Mouse (Mus musculus) heart, postnatal 0 days (tissue): ENCODE data around the gene Eng. TPM values are rescaled to one million over a fixed set of nuclear protein-coding genes. Genes with fewer than 3 reads are reported as not detected.

Experiments used
- ATAC-seq: fragments of 200-750 bp; cut with Nextera tagmentation; 2 replicates; pipeline ENCODE4 v1.8.0; 2017; ENCODE audit warnings: low read depth, moderate number of reproducible peaks, moderate library complexity; ENCODE audit not compliant: insufficient read depth
- DNase-seq: peaks from one replicate; pipeline ENCODE4 v3.0.0-alpha.2; 2016; ENCODE audit warnings: low spot score
- H3K27ac ChIP-seq: fragments of 300-500 bp; sonication (generic); 2 replicates; pipeline ENCODE4 v1.5.1; 2014; ENCODE audit warnings: low read depth, mild to moderate bottlenecking
- H3K27me3 ChIP-seq: fragments of 300-500 bp; sonication (generic); 2 replicates; pipeline ENCODE4 v1.6.1; 2014; ENCODE audit warnings: low read length, mixed read lengths; ENCODE audit not compliant: control insufficient read depth, insufficient read depth
- H3K36me3 ChIP-seq: fragments of 300-500 bp; sonication (generic); replicated peaks from 2 replicates; pipeline ENCODE4 v1.6.1; 2014; ENCODE audit warnings: low read length, mixed read lengths; ENCODE audit not compliant: control insufficient read depth, insufficient read depth
- H3K4me1 ChIP-seq: fragments of 300-500 bp; sonication (generic); 2 replicates; pipeline ENCODE4 v1.6.1; 2014; ENCODE audit warnings: antibody characterized with exemption; ENCODE audit not compliant: control insufficient read depth, insufficient read depth
- H3K4me2 ChIP-seq: fragments of 300-500 bp; sonication (generic); 2 replicates; pipeline ENCODE4 v1.6.1; 2014; ENCODE audit warnings: low read depth, mild to moderate bottlenecking, low read length, moderate library complexity
- H3K4me3 ChIP-seq: fragments of 300-500 bp; sonication (generic); 2 replicates; pipeline ENCODE4 v1.5.1; 2014; ENCODE audit warnings: low read depth, low read length
- H3K9ac ChIP-seq: fragments of 300-500 bp; sonication (generic); replicated peaks from 2 replicates; pipeline ENCODE4 v1.6.1; 2014; ENCODE audit warnings: low read depth, low read length, mixed read lengths
- H3K9me3 ChIP-seq: fragments of 300-500 bp; sonication (generic); replicated peaks from 2 replicates; pipeline ENCODE4 v1.6.1; 2016; ENCODE audit warnings: low read length; ENCODE audit not compliant: control insufficient read depth
- CTCF ChIP-seq: IDR thresholded peaks from 2 replicates; pipeline ENCODE4 v1.5.1; 2016; ENCODE audit warnings: antibody characterized with exemption, control low read depth, low read depth
- EP300 ChIP-seq: IDR thresholded peaks from 2 replicates; pipeline ENCODE4 v1.6.1; 2016; ENCODE audit warnings: antibody characterized with exemption, low read depth
- WGBS: fragments of 180-500 bp; shearing (Covaris S2); extraction: QIAGEN DNeasy Blood & Tissue Kit; methylation state at CpG from one replicate; pipeline ENCODE4 v1.1.7; 2014; 5-methylcytosine and 5-hydroxymethylcytosine counted together
- polyA plus RNA-seq: library from polyadenylated mRNA; unstranded; fragments of >200 nt; fragmentation: Nextera tagmentation; extraction: Ambion mirVana; gene quantifications from 2 replicates; pipeline ENCODE4 v1.2.1, GENCODE M21; 2015
- total RNA-seq: library from RNA; depleted of rRNA; stranded (reverse); fragments of >200 nt; gene quantifications from 2 replicates; pipeline ENCODE4 v1.2.3, GENCODE M21; 2014; ENCODE audit warnings: low replicate concordance

Eng gene
- total and polyA plus RNA-seq, 2 experiments from 2014 or later, result 123 to 137 TPM

DNA sequence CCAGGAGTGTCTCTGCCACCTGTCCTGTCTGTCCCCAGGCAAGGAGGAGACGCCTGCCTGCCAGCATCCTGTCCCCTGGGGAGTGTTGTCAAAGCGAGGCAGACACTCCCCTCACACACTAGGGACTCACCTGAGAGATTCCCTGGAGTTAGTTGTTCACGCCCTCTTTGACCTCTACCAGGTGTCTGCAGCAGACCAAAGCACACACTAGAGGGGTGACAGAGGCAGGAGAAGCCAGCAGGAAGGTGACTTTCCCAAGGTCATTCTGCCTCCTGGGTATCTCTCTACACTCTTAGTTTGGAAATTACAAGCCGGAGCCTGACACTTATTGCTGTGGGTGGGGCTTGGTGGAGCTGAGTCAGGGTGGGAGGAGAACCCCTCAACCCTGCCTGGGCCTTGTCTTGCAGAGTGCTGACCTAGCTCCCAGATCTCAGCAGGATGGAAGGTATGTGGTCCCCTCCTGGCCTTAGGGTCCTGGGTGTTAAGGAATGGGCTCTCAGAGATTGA, 18.3 kb upstream of the Eng start:
- Histone ChIP-seq H3K27me3 (no peaks in the 10 kb centered on the region), H3K9ac (peak overlapping the region; percentile 6), H3K4me2 (peak overlapping the region; percentile 65), H3K27ac (peak overlapping the region; percentile 98), H3K9me3 (no peaks in the 10 kb centered on the region), H3K36me3 (peaks cover 25% of the 10 kb centered on the region; the same call in 1 of the 2 replicates), H3K4me3 (peak overlapping the region; percentile 42), H3K4me1 (peaks cover 33% of the 10 kb centered on the region)
- DNase-seq (peak; percentile 40), ATAC-seq (no peak)
- WGBS, result 44% methylated on average over 4 of the region's 4 CpGs
- TF ChIP-seq EP300 (no peak), CTCF (no peak)

DNA sequence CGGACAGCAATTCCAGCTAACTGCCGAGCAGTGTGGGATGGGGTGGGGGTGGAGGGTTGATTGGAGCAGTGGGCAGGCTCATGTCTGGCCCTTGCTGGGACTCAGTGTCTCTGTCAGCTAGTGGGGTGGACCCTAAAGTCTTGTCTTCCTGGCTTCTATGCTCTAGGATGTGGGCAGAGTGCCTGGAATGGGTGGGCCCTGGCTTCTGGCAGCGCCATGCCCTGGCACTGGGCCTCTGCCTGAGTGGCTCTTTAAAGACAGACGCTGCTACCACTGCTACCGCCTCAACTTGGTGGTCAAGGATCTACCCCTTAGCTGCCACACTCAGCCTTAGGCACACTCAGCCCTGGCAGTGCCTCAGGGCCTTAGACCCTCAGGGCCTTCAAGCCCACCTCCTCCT, 17.7 kb upstream of the Eng start:
- peak overlapping the region; percentile 42 for H3K4me3 ChIP-seq
- no peak for TF ChIP-seq EP300
- no peak for TF ChIP-seq CTCF
- H3K4me1 ChIP-seq, result peaks cover 33% of the 10 kb centered on the region
- peak overlapping the region; percentile 65 for H3K4me2 ChIP-seq
- H3K9ac ChIP-seq, result peak overlapping the region; percentile 30
- H3K9me3 ChIP-seq, result no peaks in the 10 kb centered on the region
- ATAC-seq (peak; percentile 10; the same call in 1 of the 2 replicates), DNase-seq (peak; percentile 83)
- peaks cover 31% of the 10 kb centered on the region for H3K36me3 ChIP-seq
- H3K27me3 ChIP-seq, result no peaks in the 10 kb centered on the region
- peak overlapping the region; percentile 98 for H3K27ac ChIP-seq
- WGBS, result 16% methylated on average over 5 of the region's 5 CpGs

DNA sequence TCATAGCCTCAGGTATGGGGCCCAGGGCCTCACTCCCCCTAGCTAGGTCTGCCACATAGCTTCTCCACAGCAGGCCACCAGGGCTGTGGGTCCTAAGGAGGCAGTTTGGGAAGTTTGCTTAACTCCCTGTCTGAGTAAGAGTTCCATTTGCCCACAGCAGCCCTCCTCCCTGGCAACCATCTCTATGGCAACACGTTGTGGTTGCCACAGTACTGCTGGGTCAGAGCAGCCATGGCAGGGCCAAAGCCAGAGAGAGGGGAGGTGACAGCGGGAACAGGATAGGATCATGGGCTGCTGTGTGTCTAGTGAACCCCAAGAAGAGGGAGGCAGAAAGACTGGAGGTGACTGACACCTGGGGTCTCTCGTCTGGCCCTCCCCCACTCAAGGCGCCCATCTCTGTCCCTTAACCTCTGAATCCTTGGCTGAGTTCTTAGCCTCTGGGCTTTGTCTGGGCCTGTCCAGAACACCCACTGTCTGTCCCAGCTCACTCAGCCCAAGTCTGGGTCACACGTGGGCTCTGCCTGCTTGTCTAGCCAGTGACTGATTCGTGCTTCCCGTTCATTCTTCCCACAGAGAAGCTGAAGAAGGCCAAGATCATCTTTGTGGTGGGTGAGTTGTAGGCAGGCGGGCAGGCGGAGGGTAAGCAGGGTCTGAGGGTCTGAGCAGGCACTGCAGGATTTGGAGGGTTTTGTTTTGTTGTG, 17.0 kb upstream of the Eng start:
- ATAC-seq, result no peak
- H3K9me3 ChIP-seq, result no peaks in the 10 kb centered on the region
- DNase-seq, result peak; percentile 32
- peaks cover 34% of the 10 kb centered on the region for H3K4me1 ChIP-seq
- TF ChIP-seq EP300 (no peak), CTCF (no peak)
- H3K36me3 ChIP-seq, result peaks cover 37% of the 10 kb centered on the region
- WGBS, result 53% methylated on average over 9 of the region's 9 CpGs
- H3K9ac ChIP-seq, result peak overlapping the region; percentile 30
- peak overlapping the region; percentile 42 for H3K4me3 ChIP-seq
- no peaks in the 10 kb centered on the region for H3K27me3 ChIP-seq
- peak overlapping the region; percentile 98 for H3K27ac ChIP-seq
- H3K4me2 ChIP-seq, result peak overlapping the region; percentile 65

DNA sequence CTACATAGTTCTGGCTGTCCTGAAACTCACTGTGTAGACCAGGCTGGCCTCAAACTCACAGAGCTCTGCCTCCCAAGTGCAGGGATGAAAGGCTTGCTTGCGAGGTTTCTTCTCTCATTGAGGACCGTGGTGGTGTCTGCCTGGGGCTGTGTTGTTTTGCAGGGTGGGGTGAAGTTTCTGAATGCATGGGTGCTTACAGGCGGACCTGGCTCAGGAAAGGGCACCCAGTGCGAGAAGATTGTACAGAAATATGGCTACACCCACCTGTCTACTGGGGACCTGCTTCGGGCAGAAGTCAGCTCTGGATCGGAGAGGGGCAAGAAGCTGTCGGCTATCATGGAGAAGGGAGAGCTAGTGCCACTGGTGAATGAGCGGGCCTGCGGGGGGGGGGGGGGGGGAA, 16.4 kb upstream of the Eng start:
- no peak overlapping the region for H3K4me2 ChIP-seq
- no peak for DNase-seq
- 87% methylated on average over 7 of the region's 9 CpGs for WGBS
- peaks cover 43% of the 10 kb centered on the region for H3K36me3 ChIP-seq
- H3K27me3 ChIP-seq, result no peaks in the 10 kb centered on the region
- no peak overlapping the region for H3K27ac ChIP-seq
- H3K9me3 ChIP-seq, result no peaks in the 10 kb centered on the region
- no peak for ATAC-seq
- peaks cover 28% of the 10 kb centered on the region for H3K4me1 ChIP-seq
- TF ChIP-seq CTCF, result no peak
- no peak for TF ChIP-seq EP300
- no peak overlapping the region for H3K4me3 ChIP-seq
- H3K9ac ChIP-seq, result no peak overlapping the region

DNA sequence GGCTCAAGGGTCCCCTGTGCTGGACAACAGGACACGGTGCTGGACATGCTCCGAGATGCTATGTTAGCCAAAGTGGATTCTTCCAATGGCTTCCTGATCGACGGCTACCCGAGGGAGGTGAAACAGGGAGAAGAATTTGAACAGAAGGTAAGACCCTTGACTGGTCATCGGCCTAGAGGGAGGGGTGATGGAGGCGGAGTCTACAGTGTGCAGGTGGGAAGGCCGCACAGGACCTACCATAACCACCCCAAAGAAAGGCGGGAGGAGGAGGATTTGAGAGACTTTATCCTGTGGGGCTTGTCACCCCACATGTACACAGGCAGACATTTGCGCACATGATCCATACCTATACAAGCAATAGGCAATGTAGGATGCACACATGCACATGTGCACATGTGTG, 15.3 kb upstream of the Eng start:
- TF ChIP-seq EP300 (no peak), CTCF (no peak)
- Histone ChIP-seq H3K4me1 (peaks cover 27% of the 10 kb centered on the region), H3K4me3 (no peak overlapping the region), H3K9me3 (no peaks in the 10 kb centered on the region), H3K9ac (no peak overlapping the region), H3K27ac (no peak overlapping the region), H3K27me3 (no peaks in the 10 kb centered on the region), H3K4me2 (no peak overlapping the region), H3K36me3 (peaks cover 46% of the 10 kb centered on the region)
- WGBS, result 81% methylated on average over 10 of the region's 10 CpGs
- no peak for ATAC-seq
- DNase-seq, result no peak
